Mouse (Mus musculus): ENCODE data around the gene Jak1.

Jak1 gene

DNA sequence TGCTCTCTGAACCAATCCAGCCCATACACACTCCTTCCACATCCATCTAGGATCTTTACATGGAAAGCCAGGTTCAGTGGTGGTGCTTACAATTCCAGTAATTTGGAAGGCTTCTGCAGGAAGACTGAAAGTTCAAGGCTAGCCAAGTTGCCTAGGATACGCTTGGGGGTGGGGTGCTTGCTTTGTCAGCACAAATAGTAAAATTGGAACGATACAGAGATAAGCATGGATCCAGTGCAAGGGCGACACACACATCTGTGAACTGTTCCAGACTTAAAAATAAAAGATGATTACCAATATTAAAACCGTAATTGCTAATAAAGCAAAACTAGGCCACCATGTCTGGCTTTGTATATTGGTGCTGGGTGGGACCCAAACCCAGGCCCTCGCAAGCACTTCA lies 78.5 kb downstream of the Jak1 start:
- DNase-seq (ENCODE audit: low spot score) = no peak

GRCm38 (mm10) chr4:101185216-101185615 lies 79.9 kb downstream of the Jak1 start:
- DNase-seq (ENCODE audit: low spot score) = no peak

DNA sequence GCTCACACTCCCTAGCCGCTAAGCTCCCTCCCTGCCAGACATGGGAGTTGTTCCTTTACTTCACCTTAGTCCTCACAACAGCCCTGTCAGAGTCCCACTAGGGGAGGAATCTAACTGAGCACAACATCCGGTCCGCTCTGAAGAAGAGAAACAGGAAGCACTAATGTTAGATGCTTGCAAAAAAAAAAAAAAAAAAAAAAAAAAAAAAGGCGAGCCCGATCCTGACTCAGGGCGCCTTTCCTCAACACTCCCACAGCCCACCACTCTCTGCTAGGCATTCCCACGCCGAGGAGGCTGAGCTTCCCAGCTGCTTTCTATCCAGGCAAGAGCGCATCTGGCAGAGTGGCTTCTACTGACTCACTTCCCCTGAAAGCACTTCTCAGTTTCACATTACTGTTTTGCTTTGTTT lies 82.5 kb downstream of the Jak1 start:
- DNase-seq (ENCODE audit: low spot score) = no peak

DNA sequence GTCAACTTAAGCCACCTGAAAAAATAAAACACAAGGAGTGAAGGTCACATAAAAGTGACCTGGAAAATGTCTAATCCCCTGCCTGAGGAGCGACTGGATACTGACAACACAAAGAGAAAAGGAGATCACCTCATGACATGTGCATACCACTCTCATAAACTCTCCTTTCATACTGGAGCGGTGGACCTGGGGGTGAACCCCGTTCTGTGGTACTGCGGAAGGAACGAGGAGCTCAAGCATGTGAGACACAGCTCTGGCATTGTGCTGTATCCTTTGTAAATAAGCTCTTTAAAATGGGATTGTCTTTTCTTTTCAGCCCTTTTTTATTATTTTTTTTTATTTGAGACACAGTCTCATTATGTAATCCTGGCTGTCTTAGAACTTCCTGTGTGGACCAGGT lies 84.4 kb downstream of the Jak1 start:
- no peak for DNase-seq (ENCODE audit: low spot score)

DNA sequence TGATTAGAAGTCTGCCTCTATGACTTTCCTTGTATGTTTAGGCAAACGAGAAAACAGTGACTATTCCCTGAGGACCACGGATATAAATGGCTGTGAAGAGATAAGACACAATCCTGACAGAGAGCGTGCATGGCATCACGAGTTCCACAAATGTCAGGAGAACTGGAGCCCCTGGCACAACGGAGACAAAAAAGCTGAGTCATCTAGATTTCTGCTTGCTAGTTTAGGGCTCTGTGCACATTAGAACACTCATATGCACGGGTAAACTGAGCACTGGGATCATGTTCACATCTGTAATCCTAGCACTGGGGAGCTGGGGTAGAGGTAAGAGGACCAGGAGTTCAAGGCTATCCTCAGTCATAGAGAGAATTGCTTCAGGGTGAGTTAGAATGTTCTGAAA lies 85.2 kb downstream of the Jak1 start:
- no peak for DNase-seq (ENCODE audit: low spot score)

- no peak for DNase-seq (ENCODE audit: low spot score)
Observed at GRCm38 (mm10) chr4:101179076-101179475, 86.0 kb downstream of the Jak1 start.

DNA sequence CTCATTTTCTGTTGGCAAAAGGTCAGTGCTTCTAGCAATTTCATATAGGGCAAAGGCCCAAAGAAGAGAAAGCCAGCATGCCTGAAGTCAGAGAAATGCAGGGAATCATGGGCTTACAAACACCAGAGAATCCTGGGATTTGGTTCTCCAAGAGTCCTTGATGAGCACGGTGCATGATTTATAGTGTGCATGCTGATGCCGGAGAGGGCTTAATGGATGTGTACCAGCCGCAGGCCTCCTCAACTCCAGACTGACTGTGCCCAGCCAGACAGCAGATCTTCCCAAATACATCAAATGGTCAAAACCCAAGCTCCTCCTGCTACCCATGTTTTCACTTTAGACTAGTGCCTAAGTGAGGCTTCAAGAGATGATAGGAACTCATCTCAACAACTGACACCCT lies 87.3 kb downstream of the Jak1 start:
- no peak for DNase-seq (ENCODE audit: low spot score)

- no peak for DNase-seq (ENCODE audit: low spot score)
Observed at GRCm38 (mm10) chr4:101176123-101176522, 89.0 kb downstream of the Jak1 start.

DNA sequence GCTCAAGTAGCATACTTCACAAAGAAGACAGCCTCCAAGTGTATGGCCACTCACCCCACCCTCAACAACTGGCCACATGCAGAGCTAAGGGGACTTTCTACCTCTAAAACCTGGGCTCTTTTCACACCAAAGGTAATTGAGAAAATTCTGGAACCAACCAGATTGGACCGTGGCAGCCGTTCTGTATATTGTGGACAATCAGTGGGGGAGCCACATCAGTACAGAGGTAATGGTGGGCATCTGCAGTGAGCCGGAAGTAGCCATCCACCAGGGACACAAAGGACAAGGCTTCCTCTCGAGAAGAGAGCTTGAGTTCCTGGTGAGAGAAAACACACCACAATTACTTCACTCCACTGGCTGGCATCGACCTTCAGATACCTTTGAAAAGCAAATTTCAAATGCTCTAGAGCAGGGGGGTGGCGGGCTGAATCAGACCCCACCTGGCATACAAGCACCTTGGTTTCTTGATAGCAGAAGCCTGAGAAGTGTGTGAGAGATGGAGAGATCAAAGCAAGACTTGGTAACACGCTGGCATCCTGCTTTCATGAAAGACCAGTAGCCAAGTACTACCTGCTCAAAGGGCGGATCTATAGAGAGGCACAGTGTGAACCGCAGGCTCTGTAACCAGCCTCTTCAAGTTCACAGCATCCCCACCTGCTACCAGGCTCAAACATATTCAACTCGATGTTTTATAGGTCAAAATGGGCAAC lies 90.0 kb downstream of the Jak1 start:
- DNase-seq (ENCODE audit: low spot score) = no peak

- DNase-seq (ENCODE audit: low spot score) = no peak
Observed at GRCm38 (mm10) chr4:101172738-101173137, 92.3 kb downstream of the Jak1 start.

DNA sequence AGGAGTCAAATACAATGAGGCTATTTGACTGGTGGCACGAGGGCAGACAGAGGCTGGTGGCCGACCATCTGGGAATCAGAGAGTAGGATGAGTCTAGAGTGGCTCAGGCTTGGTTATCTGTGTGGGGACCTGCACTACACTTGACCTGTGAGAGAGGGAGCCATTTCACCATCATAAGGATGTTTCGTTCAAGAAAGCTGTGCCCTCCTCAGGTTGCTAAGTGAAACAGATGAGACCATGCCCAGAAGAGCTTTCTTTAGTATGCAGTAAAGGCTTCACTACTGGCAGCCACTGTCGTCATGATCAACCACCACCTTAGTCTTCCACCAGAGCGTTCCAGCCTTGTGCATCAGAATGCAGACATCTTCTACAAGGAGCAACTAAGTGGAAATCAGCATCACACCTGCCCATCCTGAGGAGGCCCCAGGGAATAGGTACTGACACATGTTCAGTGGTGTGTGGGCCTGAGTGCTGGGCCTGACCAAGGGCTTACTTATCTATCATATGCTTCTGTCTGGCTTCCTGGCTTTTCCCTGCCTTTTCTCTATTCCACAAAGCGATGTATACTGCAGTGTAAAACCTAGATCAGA lies 96.8 kb downstream of the Jak1 start:
- no peak for DNase-seq (ENCODE audit: low spot score)

GRCm38 (mm10) chr4:101167777-101168176 lies 97.3 kb downstream of the Jak1 start:
- no peak for DNase-seq (ENCODE audit: low spot score)

GRCm38 (mm10) chr4:101165776-101166175 lies 99.3 kb downstream of the Jak1 start:
- no peak for DNase-seq (ENCODE audit: low spot score)

GRCm38 (mm10) chr4:101164673-101165072 lies 100.4 kb downstream of the Jak1 start:
- DNase-seq (ENCODE audit: low spot score) = no peak

- DNase-seq (ENCODE audit: low spot score) = no peak
Observed at GRCm38 (mm10) chr4:101164189-101164588, 100.9 kb downstream of the Jak1 start.

- DNase-seq (ENCODE audit: low spot score) = no peak
Observed at GRCm38 (mm10) chr4:101160821-101161220, 104.3 kb downstream of the Jak1 start.

DNA sequence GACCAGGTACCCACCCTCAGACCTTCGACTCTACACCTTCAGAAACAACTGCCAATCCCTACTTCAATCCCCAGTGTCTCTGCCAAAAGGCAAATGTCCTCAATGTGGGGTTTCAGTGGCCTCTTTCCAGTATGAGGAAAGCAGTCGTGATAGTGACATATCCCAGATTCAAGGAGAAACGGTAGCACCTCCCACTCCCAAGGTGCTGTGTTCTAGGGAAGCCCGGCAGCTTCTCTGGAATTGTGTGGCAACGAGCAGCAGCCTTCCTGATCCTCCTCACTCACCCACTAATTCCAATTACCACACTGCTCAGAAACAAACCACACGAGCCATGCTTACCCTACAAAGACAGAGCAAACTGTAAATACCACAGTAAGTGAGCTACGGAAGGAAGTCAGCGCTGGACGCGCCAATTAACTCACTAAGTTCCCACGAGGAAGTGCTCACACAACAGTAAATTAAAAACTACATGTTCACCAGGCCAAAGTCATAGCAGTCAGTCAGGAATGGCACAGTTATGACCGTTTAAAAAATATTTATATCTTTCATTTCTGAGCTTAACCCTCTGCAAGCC lies 105.8 kb downstream of the Jak1 start:
- no peak for DNase-seq (ENCODE audit: low spot score)

GRCm38 (mm10) chr4:101158282-101158681 lies 106.8 kb downstream of the Jak1 start:
- DNase-seq (ENCODE audit: low spot score) = no peak

GRCm38 (mm10) chr4:101157476-101157875 lies 107.6 kb downstream of the Jak1 start:
- DNase-seq (ENCODE audit: low spot score) = no peak

DNA sequence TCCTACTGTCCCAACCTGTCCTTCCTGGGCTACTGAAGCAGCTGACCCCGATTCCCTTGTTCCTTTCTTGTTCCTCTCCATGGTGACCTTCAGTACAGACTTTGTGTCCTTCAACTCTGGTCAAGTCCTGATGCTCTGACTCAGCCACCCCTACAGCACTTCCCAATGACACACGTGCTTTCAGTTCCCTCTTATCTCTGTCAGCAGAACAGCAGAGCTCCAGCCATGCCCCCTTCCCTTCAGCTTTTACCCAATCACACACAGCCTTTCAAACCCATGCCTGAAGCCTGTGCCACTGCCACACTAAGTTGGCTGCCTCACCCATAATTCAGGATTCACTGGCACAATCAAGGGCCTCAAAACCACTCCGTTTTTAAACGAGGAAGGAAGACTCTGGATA lies 109.5 kb downstream of the Jak1 start:
- no peak for DNase-seq (ENCODE audit: low spot score)

- DNase-seq (ENCODE audit: low spot score) = no peak
Observed at GRCm38 (mm10) chr4:101146891-101147655, 118.0 kb downstream of the Jak1 start.

- DNase-seq (ENCODE audit: low spot score) = no peak
Observed at GRCm38 (mm10) chr4:101146047-101146745, 118.9 kb downstream of the Jak1 start.
